Mouse (Mus musculus): ENCODE measurements around the gene Nrxn3. TPM values are rescaled to one million over a fixed set of nuclear protein-coding genes. Genes with fewer than 3 reads are reported as not detected.

Gene Nrxn3
- polyA plus RNA-seq, 1 experiment from 2014 or later: 87.0 TPM

DNA sequence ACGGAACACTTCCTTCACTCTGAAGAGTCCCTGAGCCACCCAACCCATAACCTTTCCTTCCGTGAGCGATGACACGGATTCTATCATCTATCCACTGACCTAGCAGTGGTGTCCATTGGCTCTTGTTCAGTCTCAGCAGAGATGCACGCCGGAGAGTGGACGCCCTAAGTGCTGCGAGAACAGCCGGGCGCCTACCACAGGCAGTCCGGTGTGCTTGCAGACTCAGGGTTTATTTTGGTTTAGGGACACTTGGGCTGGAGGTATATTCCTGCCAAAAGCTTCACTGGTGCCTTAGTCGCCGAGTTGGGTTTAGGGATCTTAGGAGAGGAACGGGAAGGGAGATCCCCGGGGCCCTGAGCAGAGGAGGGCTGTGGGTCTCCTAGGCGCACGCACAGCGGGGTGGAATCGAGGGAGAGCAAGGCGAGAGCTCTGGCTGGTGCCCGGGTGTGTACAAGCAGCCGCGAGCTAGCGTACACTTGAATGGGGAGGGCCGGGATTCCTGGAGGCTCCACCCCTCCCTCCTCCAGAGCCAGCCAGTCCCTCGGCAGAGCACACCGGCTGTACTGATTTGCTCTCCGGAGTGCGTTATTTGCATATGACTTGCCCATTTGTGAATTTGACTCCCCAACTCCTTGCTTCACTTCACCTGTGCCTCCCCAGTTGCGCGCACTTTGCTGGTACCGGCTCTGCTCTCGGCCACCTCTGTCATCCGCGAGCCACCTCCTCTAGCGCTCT lies 1089.3 kb downstream of the Nrxn3 start:
- WGBS: under 1% methylated on average over 36 of the region's 36 CpGs

DNA sequence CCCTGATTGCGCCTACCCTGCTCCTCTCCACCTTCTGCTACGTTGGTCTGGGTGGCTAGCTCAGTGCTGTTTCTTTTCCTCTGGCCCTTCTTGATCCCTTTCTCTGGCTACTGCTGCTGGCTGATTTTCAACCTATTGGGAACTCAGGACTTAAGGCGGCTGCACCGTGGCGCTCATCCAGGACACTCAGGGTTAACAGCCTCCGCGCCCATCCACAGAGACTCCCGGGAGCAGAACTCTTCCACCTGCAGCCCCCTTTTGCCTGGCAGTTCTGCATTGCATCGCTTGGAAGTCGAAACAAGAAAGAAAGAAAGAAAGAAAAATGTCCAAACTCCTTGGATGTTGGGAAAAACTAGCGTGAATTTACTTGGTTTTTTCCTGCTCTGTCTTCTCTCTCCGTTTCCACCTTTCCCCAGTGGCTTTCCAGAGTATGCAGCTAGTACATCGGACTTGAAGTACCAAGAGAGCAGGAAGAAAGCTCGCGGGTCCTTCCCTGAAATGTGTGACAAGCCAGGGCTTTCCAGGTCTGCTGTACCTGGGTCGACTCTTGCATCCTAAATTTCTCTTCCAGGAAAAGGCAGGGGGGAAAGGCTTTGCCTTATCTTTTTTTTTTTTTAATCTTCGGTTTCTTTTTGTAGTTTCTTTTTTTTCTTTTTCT lies 1090.0 kb downstream of the Nrxn3 start:
- WGBS: 1% methylated on average over 17 of the region's 17 CpGs
- peak; percentile 49 for ATAC-seq
- H3K36me3 ChIP-seq (ENCODE audit: control insufficient read depth, insufficient read depth, low read length): no peaks in the 10 kb centered on the region
- peak overlapping the region; percentile 82 for H3K4me2 ChIP-seq (ENCODE audit: low read length)
- H3K27me3 ChIP-seq (ENCODE audit: control insufficient read depth, insufficient read depth, low read depth, low read length): no peaks in the 10 kb centered on the region
- H3K9ac ChIP-seq (ENCODE audit: low read depth, low read length): peak overlapping the region; percentile 67
- peaks cover 15% of the 10 kb centered on the region for H3K4me1 ChIP-seq (ENCODE audit: control insufficient read depth, insufficient read depth, low read length)
- peak overlapping the region; percentile 49 for H3K4me3 ChIP-seq (ENCODE audit: low read depth, low read length)
- no peaks in the 10 kb centered on the region for H3K9me3 ChIP-seq (replicated peaks; ENCODE audit: control insufficient read depth, low read length, poor library complexity, severe bottlenecking)
- H3K27ac ChIP-seq (ENCODE audit: low read length): peak overlapping the region; percentile 60

More for the DNA sequence above, 1089.3 kb downstream of the Nrxn3 start:
- Histone ChIP-seq H3K36me3 (ENCODE audit: control insufficient read depth, insufficient read depth, low read length) (no peaks in the 10 kb centered on the region), H3K9me3 (replicated peaks; ENCODE audit: control insufficient read depth, low read length, poor library complexity, severe bottlenecking) (no peaks in the 10 kb centered on the region), H3K27me3 (ENCODE audit: control insufficient read depth, insufficient read depth, low read depth, low read length) (no peaks in the 10 kb centered on the region), H3K4me1 (ENCODE audit: control insufficient read depth, insufficient read depth, low read length) (peaks cover 10% of the 10 kb centered on the region; the same call in 1 of the 2 replicates), H3K27ac (ENCODE audit: low read length) (peak overlapping the region; percentile 60), H3K9ac (ENCODE audit: low read depth, low read length) (peak overlapping the region; percentile 67), H3K4me3 (ENCODE audit: low read depth, low read length) (peak overlapping the region; percentile 49), H3K4me2 (ENCODE audit: low read length) (peak overlapping the region; percentile 82)
- peak; percentile 95 for ATAC-seq

DNA sequence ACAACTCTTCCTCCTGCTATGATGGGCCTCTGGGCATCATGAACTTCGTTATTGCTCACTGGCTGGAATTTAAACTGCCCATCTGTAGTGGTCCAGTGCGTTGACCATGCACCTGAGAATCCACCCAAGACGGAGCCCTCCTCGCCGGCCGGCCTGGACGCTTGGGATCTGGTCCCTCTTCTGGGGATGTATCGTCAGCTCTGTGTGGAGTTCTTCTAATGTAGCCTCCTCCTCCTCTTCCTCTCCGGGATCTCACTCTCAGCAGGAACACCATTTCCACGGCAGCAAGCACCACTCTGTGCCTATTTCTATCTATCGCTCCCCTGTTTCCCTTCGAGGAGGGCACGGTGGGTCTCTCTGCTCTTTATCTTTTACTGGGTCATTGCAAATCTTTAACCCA lies 1090.6 kb downstream of the Nrxn3 start:
- H3K4me1 ChIP-seq (ENCODE audit: control insufficient read depth, insufficient read depth, low read length): peaks cover 16% of the 10 kb centered on the region
- peak overlapping the region; percentile 49 for H3K4me3 ChIP-seq (ENCODE audit: low read depth, low read length)
- H3K27me3 ChIP-seq (ENCODE audit: control insufficient read depth, insufficient read depth, low read depth, low read length): no peaks in the 10 kb centered on the region
- H3K9ac ChIP-seq (ENCODE audit: low read depth, low read length): peak overlapping the region; percentile 60
- H3K4me2 ChIP-seq (ENCODE audit: low read length): peak overlapping the region; percentile 82
- 8% methylated on average over 13 of the region's 13 CpGs for WGBS
- H3K9me3 ChIP-seq (replicated peaks; ENCODE audit: control insufficient read depth, low read length, poor library complexity, severe bottlenecking): no peaks in the 10 kb centered on the region
- peak overlapping the region; percentile 39 for H3K27ac ChIP-seq (ENCODE audit: low read length)
- ATAC-seq: no peak
- no peaks in the 10 kb centered on the region for H3K36me3 ChIP-seq (ENCODE audit: control insufficient read depth, insufficient read depth, low read length)

DNA sequence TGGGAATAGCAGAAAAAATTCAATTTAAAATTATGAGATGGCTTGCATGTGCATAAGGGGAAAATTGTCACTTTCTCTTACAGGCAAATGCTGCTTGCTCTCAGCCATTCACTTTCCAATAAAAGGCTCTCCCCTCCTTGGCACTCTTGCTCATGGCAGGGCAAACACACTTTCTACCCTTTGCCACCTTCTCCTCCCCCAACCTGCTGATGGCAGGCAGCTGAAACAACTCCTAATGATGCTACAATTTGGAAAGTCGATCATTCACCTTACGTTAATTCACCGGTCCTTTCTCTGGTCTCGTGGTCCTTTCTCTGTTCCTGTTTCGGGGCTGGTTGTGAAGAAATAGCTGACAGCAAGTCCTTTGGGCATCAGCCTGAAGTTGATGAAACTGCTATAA lies 1091.0 kb downstream of the Nrxn3 start:
- 74% methylated on average over 5 of the region's 5 CpGs for WGBS
- peak overlapping the region; percentile 60 for H3K9ac ChIP-seq (ENCODE audit: low read depth, low read length)
- no peaks in the 10 kb centered on the region for H3K9me3 ChIP-seq (replicated peaks; ENCODE audit: control insufficient read depth, low read length, poor library complexity, severe bottlenecking)
- peak overlapping the region; percentile 39 for H3K27ac ChIP-seq (ENCODE audit: low read length)
- ATAC-seq: no peak
- H3K4me2 ChIP-seq (ENCODE audit: low read length): peak overlapping the region; percentile 82
- H3K4me1 ChIP-seq (ENCODE audit: control insufficient read depth, insufficient read depth, low read length): peaks cover 16% of the 10 kb centered on the region
- no peaks in the 10 kb centered on the region for H3K27me3 ChIP-seq (ENCODE audit: control insufficient read depth, insufficient read depth, low read depth, low read length)
- H3K4me3 ChIP-seq (ENCODE audit: low read depth, low read length): peak overlapping the region; percentile 49
- no peaks in the 10 kb centered on the region for H3K36me3 ChIP-seq (ENCODE audit: control insufficient read depth, insufficient read depth, low read length)

DNA sequence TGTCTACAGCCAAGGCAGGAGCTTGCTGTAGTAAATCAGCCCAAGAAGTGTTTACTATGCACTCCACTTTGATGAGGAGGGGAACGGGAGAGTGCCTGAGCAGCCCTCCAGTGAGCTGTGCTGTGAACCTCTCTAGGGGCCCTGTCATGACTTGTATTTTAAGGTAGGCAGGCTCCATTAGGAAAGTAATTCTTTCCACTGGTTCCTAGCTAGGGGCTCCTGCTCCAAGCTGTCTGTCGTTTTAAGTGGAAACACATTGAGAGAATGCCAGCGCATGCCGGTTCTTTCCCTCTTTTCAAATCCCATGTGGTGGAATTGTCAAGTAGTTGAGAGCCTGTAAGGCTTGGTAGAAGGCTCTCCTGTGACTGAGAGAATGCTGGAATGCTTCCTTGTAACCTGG lies 1091.9 kb downstream of the Nrxn3 start:
- Histone ChIP-seq H3K4me2 (ENCODE audit: low read length) (peak overlapping the region; percentile 82), H3K36me3 (ENCODE audit: control insufficient read depth, insufficient read depth, low read length) (no peaks in the 10 kb centered on the region), H3K27me3 (ENCODE audit: control insufficient read depth, insufficient read depth, low read depth, low read length) (no peaks in the 10 kb centered on the region), H3K9ac (ENCODE audit: low read depth, low read length) (no peak overlapping the region), H3K4me1 (ENCODE audit: control insufficient read depth, insufficient read depth, low read length) (peaks cover 16% of the 10 kb centered on the region), H3K27ac (ENCODE audit: low read length) (no peak overlapping the region), H3K4me3 (ENCODE audit: low read depth, low read length) (peak overlapping the region; percentile 49), H3K9me3 (replicated peaks; ENCODE audit: control insufficient read depth, low read length, poor library complexity, severe bottlenecking) (no peaks in the 10 kb centered on the region)
- no peak for ATAC-seq
- 43% methylated on average over 4 of the region's 4 CpGs for WGBS

DNA sequence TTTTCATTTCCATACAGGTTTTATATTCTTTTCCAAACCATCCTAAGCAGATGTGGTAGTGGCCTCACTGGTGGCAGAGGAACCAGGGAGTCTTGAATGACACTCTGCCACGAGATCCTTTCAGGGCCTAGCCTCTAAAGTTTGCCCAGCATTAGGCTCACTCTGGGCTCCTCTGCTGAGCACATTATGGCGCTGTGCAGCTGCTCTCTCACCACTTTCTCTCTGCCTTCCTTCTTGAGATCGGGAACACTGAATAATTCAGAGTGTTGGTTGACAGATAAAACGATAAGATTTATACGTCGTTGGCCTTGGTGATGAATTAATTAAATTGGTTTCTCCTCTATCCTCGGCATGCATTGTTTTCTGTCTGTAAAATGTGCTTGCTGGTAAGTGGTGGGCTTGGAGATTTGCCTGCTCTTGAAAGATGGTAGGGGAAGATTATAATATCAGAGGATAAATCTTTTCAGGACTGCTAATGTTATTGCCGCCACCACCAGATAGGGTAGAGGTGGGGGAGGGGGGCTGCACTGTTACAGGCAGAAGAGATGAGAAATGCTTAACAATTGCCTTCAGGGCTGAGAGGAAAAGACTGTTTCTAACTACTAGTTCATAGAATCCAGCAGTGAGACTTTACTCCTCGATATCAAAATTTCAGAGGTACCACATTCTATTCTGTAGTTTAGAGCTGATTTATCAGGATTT lies 1094.5 kb downstream of the Nrxn3 start:
- whole genome bisulfite sequencing: 32% methylated on average over 9 of the region's 9 CpGs
- peak overlapping the region; percentile 15; the same call in 1 of the 2 replicates for H3K4me3 ChIP-seq (ENCODE audit: low read depth, low read length)

DNA sequence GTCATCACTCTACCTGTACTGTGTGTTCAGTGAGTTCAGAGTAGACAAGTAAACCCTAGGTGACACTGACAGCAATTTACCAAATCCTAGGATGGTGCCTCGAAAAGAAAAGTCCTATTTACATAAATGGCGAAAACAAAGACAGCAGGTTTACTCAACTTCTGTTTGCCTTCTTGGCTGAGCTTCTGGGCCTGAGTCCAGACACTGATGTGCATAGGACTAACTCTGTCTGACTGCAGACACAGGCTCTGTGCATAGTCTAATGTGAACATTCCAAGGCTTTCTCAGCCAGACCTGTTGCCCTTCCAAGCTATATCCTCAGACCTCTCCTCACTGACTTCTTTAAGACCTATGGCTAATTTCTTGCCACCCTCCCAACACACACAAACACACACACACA lies 1095.5 kb downstream of the Nrxn3 start:
- no peak for ATAC-seq
- H3K4me3 ChIP-seq (ENCODE audit: low read depth, low read length): no peak overlapping the region
- H3K4me1 ChIP-seq (ENCODE audit: control insufficient read depth, insufficient read depth, low read length): peaks cover 21% of the 10 kb centered on the region
- H3K36me3 ChIP-seq (ENCODE audit: control insufficient read depth, insufficient read depth, low read length): no peaks in the 10 kb centered on the region
- no peaks in the 10 kb centered on the region for H3K9me3 ChIP-seq (replicated peaks; ENCODE audit: control insufficient read depth, low read length, poor library complexity, severe bottlenecking)
- H3K27ac ChIP-seq (ENCODE audit: low read length): no peak overlapping the region
- WGBS: 74% methylated on average over 2 of the region's 2 CpGs
- H3K9ac ChIP-seq (ENCODE audit: low read depth, low read length): no peak overlapping the region
- no peaks in the 10 kb centered on the region for H3K27me3 ChIP-seq (ENCODE audit: control insufficient read depth, insufficient read depth, low read depth, low read length)
- peak overlapping the region; percentile 82; the same call in 1 of the 2 replicates for H3K4me2 ChIP-seq (ENCODE audit: low read length)

More for the DNA sequence above, 1094.5 kb downstream of the Nrxn3 start:
- Histone ChIP-seq H3K4me1 (ENCODE audit: control insufficient read depth, insufficient read depth, low read length) (peaks cover 20% of the 10 kb centered on the region), H3K27ac (ENCODE audit: low read length) (peak overlapping the region; percentile 20; the same call in 1 of the 2 replicates), H3K36me3 (ENCODE audit: control insufficient read depth, insufficient read depth, low read length) (no peaks in the 10 kb centered on the region), H3K9me3 (replicated peaks; ENCODE audit: control insufficient read depth, low read length, poor library complexity, severe bottlenecking) (no peaks in the 10 kb centered on the region), H3K27me3 (ENCODE audit: control insufficient read depth, insufficient read depth, low read depth, low read length) (no peaks in the 10 kb centered on the region), H3K9ac (ENCODE audit: low read depth, low read length) (no peak overlapping the region), H3K4me2 (ENCODE audit: low read length) (peak overlapping the region; percentile 82)
- ATAC-seq: no peak

DNA sequence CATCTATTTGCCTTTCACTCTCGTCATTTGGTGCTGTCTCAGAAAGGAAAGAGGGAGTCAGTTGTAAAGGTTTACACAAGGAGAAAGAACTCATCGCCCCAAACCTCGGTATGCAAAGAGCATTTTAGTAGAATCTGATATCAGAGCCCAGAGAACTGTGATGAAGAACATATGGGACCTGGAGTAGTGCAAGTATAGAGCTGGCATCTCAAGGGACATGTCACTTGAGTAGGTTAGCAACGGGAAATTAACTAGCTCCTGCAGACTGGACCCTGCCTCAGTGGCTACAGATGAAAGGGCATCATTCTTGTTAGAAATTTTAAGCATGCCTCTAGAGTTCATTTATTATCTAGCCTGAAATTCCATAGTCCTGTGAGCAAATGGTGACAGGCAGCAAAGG lies 1099.5 kb downstream of the Nrxn3 start:
- WGBS: 36% methylated on average over 4 of the region's 4 CpGs
- ATAC-seq: 0 out of 2 replicates have a peak, but pooled peaks have one; percentile 36
- H3K4me1 ChIP-seq (ENCODE audit: control insufficient read depth, insufficient read depth, low read length): peaks cover 11% of the 10 kb centered on the region
- no peaks in the 10 kb centered on the region for H3K36me3 ChIP-seq (ENCODE audit: control insufficient read depth, insufficient read depth, low read length)
- no peak overlapping the region for H3K4me3 ChIP-seq (ENCODE audit: low read depth, low read length)
- H3K27ac ChIP-seq (ENCODE audit: low read length): no peak overlapping the region
- H3K27me3 ChIP-seq (ENCODE audit: control insufficient read depth, insufficient read depth, low read depth, low read length): no peaks in the 10 kb centered on the region
- H3K9me3 ChIP-seq (replicated peaks; ENCODE audit: control insufficient read depth, low read length, poor library complexity, severe bottlenecking): no peaks in the 10 kb centered on the region
- no peak overlapping the region for H3K4me2 ChIP-seq (ENCODE audit: low read length)
- no peak overlapping the region for H3K9ac ChIP-seq (ENCODE audit: low read depth, low read length)
